Mouse (Mus musculus) ZHBTc4 (cell line): ENCODE results near the gene Snrpd3.
"Not testable (repeated sequence)": the region's sequence is repeated elsewhere in the genome, so short reads cannot be mapped to it uniquely, and the experiment has no call there.

Source experiments
- DNase-seq: peaks from one replicate; pipeline ENCODE4 v3.0.0-alpha.2; 2011; ENCODE audit warnings: low read depth, low spot score

Gene Snrpd3

GRCm38 (mm10) chr10:75501641-75502040 is 15.7 kb upstream of the Snrpd3 start:
- DNase-seq, result no peak

GRCm38 (mm10) chr10:75503692-75504091 is 13.7 kb upstream of the Snrpd3 start:
- DNase-seq, result no peak

DNA sequence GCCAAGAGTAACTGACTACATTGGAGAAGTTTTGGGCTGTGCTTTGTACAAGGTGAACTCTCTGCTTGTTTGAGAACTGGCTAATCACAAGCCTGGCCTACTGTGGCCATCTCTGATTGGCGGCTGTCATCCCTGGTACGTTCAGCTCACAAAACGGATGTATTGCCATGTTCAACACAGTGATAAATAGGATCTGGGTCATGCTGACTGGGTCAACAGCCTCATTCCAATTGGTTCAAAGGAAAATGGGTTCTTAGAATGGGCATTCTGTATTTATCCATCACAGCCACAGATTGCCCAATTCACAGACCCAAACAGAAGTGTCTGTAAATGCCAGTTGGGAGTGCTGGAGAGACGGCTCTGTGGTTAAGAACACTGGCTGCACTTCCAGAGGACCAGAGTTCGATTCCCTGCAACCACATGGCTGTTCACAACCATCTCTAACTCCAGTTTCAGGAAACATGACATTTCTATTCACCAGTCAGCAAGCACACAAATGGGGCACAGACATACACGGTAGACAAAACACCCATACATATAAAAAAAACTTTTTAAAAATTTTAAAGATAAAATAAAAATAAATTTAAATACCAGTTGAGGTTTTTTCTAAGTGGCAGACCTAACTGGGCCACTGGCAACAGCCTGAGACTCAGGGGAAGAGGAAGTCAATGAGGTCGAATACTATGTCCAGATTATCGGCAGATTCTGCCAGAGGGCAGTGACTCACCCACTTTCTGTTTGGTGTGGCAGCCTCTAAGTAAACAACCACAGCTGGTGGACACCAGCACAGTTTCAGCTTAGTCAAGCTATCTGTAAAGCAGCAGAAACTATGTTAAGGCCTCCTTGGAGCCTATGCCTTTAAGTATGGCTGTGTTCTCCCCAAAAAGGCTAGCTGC is 12.9 kb upstream of the Snrpd3 start:
- no peak for DNase-seq

DNA sequence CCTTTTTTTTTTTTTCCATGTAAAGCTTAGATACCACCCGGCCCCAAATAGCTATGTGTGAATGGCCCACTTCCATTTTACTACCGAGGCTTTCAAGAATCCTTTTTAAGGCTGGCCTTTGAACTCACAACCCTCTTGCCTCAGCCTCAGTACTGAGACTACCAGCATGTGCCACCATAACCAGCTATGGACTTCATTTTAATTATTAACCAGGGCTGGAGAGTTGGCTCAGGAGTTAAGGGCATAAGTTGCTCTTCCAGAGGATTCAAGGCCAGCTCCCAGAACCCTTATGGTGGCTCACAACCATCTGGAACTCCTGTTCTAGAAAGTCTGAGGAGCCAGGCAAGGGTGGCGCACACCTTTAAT is 12.2 kb upstream of the Snrpd3 start:
- no peak for DNase-seq

GRCm38 (mm10) chr10:75505928-75506327 is 11.4 kb upstream of the Snrpd3 start:
- DNase-seq, result not testable (repeated sequence)

- no peak for DNase-seq
These were observed 6.9 kb upstream of the Snrpd3 start for GRCm38 (mm10) chr10:75510446-75510845.

DNA sequence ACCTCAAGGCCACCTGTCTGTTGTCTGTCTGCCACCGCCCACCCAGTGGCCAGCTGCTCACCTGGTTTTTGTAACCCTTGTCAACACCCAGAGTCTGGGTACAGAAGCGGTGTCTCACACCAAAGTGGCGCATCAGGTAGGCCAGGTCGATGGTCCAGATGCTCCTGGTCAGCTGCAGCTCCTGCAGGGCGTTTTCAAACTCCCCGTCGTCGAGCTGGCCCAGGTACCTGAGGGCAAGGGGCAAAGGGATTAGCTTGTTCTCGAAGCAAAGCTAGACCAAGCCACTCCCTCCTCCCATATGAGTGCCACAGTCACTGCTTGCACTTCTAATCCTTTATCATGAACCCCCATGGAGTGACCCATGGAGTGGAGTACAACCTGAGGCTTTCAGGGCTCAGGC is 6.3 kb upstream of the Snrpd3 start:
- no peak for DNase-seq

- DNase-seq, result no peak
These were observed 5.5 kb upstream of the Snrpd3 start for GRCm38 (mm10) chr10:75511897-75512296.

DNA sequence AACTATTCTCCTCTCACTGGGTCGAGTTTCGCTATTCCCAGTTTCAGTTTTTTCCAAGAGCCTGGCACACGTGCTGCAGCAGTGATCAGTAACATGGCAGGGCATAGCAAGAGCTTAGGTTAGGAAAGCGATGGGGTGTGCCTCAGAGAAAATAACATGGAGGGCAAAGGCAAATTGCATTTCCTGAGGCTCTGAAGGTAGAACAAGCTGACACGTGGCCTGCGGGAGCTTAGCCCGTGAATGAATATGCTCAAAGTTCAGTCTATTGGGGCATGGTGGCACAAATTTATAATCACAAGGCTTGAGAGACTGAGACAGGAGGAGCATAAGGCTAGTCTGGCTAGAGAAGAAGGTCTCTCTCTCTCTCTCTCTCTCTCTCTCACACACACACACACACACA is 4.6 kb upstream of the Snrpd3 start:
- no peak for DNase-seq

DNA sequence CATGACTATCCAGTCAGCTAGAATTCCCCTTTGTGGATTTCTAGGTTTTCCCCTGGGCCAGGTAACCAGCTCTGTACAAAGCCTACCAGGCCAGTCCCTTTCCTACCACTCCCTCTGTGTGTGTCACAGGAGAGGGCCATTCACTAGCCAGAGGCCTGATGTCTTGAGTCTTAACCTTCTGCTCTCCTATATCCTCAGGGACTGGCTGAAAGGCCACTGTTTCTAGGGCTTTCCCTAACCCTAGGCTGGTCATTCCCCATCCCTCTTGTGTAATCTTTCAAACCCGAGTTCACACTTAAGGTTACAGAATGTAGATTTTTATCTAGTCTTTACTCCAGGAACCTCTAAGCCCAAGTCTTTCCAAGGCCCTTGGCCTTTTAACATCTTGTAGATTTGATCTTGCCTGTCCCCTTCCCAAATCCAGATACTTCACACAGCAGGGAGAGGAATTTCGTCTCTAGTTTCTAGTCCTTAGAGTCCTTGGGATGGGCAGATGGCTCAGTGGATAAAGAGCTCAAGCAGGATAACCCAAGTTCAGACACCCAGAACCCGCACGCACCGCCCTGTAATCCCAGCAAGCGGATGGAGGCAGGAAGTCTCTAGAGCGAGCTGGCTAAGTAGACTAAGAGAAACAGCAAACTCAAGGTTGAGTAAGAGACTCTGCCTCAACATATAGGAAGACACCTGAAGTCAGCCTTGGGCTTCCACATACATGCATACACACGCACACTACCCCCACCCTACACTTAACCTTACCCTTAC is 3.9 kb upstream of the Snrpd3 start:
- DNase-seq, result no peak

DNA sequence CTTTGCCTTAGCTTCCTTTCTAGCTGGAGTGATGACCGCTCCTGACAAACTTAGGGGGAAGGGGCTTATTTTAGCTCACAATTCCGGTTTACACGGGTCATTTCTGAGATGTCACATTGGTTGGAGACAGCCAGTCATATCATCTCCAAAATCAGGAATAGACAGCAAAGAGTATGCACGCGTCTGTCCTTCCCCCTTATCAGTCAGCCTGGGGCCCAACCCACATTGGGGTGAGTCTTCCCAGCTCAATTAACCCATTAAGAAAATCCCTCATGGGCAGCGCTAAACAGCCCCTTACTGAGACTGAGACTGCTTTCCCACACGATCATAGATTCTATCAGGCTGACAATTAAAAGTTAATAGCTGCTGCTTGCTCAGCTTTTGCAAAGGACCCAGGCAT is 3.0 kb upstream of the Snrpd3 start:
- no peak for DNase-seq

- DNase-seq, result no peak
These were observed 1.9 kb upstream of the Snrpd3 start for GRCm38 (mm10) chr10:75515216-75516037.

- no peak for DNase-seq
These were observed 1.2 kb upstream of the Snrpd3 start for GRCm38 (mm10) chr10:75516038-75516723.

DNA sequence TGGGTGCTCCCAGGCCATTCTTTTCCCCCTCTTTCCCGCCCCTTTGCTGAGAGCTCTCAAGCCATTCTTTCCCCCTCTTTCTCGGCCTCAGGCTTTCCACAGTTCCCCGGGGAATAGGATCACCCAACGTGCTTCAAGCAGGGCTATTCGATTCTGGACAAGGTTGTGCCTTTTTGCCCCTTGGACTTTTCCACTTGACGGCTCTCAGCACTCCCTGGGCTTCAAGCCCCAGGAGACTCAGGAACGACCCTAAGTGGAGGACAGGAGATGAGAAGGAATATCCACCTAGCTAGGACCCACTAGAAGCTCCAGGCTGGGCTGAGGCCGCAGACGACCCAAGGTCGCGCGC is 653 bp upstream of the Snrpd3 start:
- no peak for DNase-seq

- DNase-seq, result peak; percentile 98
These were observed 400 bp downstream of the Snrpd3 start, which contains the start of gene Gucd1 for GRCm38 (mm10) chr10:75517758-75518143. Gucd1 (minus strand) TSS chr10:75517972.

DNA sequence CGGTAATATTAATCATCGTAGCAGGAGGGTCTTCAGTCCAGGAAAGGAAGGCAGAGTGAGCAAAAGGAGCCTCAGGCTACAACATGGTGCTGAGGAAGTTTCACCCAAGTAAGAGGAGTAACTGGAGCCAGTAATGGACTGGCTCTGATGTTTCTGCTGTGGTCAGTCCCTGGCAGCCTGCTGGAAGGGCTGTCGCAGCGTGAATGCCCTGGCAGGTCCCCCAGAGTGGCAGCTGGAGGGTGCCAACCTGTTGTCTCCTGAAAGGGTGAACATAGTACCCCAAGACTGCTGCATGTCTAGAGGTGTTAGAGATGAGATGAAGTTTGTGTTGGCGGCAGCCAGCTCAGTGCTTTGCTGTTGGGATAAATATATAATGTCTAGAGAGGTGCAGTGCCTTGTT is 3.2 kb downstream of the Snrpd3 start:
- DNase-seq, result no peak

DNA sequence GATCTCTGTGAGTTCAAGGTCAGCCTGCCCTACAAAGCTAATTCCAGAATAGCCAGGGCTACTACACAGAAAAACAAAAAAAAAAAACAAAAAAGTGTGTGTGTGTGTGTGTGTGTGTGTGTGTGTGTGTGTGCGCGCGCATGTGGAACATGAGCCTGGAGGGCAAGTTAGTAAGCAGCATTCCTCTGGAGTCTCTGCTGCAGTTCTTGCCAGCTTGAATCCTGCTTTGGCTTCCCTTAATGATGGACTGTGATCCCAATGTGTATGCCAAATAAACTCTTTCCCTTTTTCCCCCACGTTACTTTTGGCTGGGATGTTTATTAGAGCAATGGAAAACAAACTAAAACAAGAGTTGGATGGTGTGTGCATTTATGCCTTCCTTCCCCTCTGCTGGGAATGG is 4.3 kb downstream of the Snrpd3 start:
- DNase-seq, result no peak

- DNase-seq, result peak; percentile 38
These were observed 8.1 kb downstream of the Snrpd3 start for GRCm38 (mm10) chr10:75525450-75525849.

GRCm38 (mm10) chr10:75530322-75530721 is 13.0 kb downstream of the Snrpd3 start:
- DNase-seq, result no peak

DNA sequence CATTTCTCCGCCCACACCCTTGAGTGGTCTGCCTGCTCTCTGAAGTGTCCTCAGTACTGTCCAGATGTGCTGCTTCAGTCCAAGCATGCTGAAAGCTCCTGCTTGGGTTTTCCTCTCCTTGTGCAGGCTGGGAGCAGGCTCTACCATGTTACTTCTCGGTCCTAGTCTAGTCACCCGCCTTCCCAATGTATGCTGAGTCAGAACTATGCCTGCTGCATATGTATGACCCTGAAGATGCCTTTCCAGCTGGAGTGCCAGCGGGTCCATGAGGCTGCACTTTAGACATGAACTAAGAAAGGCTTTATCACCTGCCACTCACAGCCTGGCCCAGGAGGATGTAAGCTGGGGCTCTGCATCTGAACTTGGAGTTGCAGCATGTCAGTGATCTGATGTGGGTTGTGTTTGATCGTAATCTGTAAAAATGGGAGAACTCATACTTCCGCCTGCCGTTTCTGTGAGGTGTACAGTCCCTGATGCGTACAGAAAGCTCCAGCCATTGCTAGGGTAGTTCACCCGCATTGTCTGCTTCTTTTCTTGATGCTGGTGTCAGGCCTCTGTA is 14.3 kb downstream of the Snrpd3 start:
- DNase-seq, result no peak

DNA sequence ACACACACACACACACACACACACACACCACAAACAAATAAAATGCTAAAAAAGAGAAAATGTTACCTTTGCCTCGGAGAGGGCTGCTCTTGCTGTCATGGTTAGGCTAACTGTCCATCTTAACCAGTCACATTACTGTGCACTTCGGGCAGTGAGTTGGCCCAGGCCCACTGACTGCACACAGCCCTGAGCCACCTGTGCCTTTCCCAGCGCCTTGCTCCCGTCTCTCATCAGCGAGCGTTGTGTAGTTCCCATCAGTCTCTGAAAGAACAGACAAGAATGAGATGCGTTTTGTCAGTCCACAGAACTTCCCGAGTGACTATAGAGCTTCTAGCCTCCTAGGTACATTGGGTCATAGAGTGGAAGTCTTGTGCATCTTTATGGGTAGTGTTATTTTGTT is 16.9 kb downstream of the Snrpd3 start:
- no peak for DNase-seq
